Mouse (Mus musculus) ES-E14 (cell line): ENCODE measurements around the gene Hand2. TPM values are rescaled to one million over a fixed set of nuclear protein-coding genes. Genes with fewer than 3 reads are reported as not detected.

Experiments used
- DNase-seq: peaks from one replicate; pipeline ENCODE4 v3.0.0-alpha.2; 2013; ENCODE audit warnings: low read depth, low spot score
- H3K27ac ChIP-seq: 2 replicates; pipeline ENCODE4 v1.5.1; 2012; ENCODE audit warnings: low read depth, mild to moderate bottlenecking, low read length, moderate library complexity, mixed read lengths; ENCODE audit not compliant: poor library complexity, insufficient read depth, severe bottlenecking
- H3K36me3 ChIP-seq: 2 replicates; pipeline ENCODE4 v1.6.1; 2012; ENCODE audit warnings: mild to moderate bottlenecking, low read length, moderate library complexity, mixed read lengths; ENCODE audit not compliant: control insufficient read depth, poor library complexity, insufficient read depth, severe bottlenecking
- H3K4me1 ChIP-seq, 2 experiments: fragments of 150-350 bp in 1 of 2; sonication (generic) in 1 of 2; 2 replicates each; pipeline ENCODE4 v1.6.1; 2012; ENCODE audit warnings: low read length in 2 of 2, mild to moderate bottlenecking in 1 of 2, mixed read lengths in 1 of 2; ENCODE audit not compliant: control insufficient read depth in 2 of 2, insufficient read depth in 2 of 2, poor library complexity in 1 of 2
- H3K4me3 ChIP-seq, 2 experiments: fragments of 150-350 bp in 1 of 2; sonication (generic) in 1 of 2; 2 replicates each; pipeline ENCODE4 v1.5.1; 2012; ENCODE audit warnings: low read length in 2 of 2, low read depth in 1 of 2, mild to moderate bottlenecking in 1 of 2, mixed read lengths in 1 of 2; ENCODE audit not compliant: insufficient read depth in 1 of 2, poor library complexity in 1 of 2, severe bottlenecking in 1 of 2
- H3K9ac ChIP-seq: 2 replicates; pipeline ENCODE4 v1.6.1; 2012; ENCODE audit warnings: low read depth, mild to moderate bottlenecking, low read length, mixed read lengths; ENCODE audit not compliant: poor library complexity, insufficient read depth, severe bottlenecking
- H3K9me3 ChIP-seq: fragments of 150-350 bp; sonication (generic); 2 replicates; pipeline ENCODE4 v1.6.1; 2012; ENCODE audit warnings: low read depth, mild to moderate bottlenecking, low read length; ENCODE audit not compliant: control insufficient read depth, insufficient read depth
- CHD2 ChIP-seq: IDR thresholded peaks from 2 replicates; pipeline ENCODE4 v1.6.1; 2014; ENCODE audit warnings: mild to moderate bottlenecking, low read depth, low read length, inconsistent platforms
- HCFC1 ChIP-seq: IDR thresholded peaks from 2 replicates; pipeline ENCODE4 v1.6.1; 2012; ENCODE audit warnings: low read length, inconsistent platforms, borderline replicate concordance; ENCODE audit not compliant: insufficient read depth
- MAFK ChIP-seq: IDR thresholded peaks from 2 replicates; pipeline ENCODE4 v1.6.1; 2014; ENCODE audit warnings: mild to moderate bottlenecking, low read depth, low read length, inconsistent platforms; ENCODE audit not compliant: insufficient read depth
- ZC3H11A ChIP-seq: IDR thresholded peaks from 2 replicates; pipeline ENCODE4 v1.6.1; 2012; ENCODE audit warnings: low read depth, mild to moderate bottlenecking, inconsistent platforms, low read length, borderline replicate concordance
- ZNF384 ChIP-seq: IDR thresholded peaks from 2 replicates; pipeline ENCODE4 v1.6.1; 2012; ENCODE audit warnings: low read depth, low read length, inconsistent platforms
- in situ Hi-C, 2 experiments: fragments of 600-800 bp; cut with MboI; formaldehyde crosslinking; loops; one replicate each; pipeline ENCODE4 v1.15.1; 2025; ENCODE audit warnings: low sequenced_read_pairs in 2 of 2, inconsistent platforms in 1 of 2; ENCODE audit not compliant: unreplicated experiment in 2 of 2
- total RNA-seq: library from RNA; depleted of rRNA; stranded (reverse); fragments of 300-350 nt; gene quantifications from 2 replicates; pipeline ENCODE4 v1.2.3, GENCODE M21; 2012

The Hand2 gene
- total RNA-seq, 1 experiment, result 0.18 TPM

- Histone ChIP-seq H3K9ac (no peak overlapping the region), H3K27ac (no peak overlapping the region), H3K9me3 (no peaks in the 10 kb centered on the region), H3K4me3 (no peak overlapping the region), H3K36me3 (no peaks in the 10 kb centered on the region), H3K4me1 (peaks cover 0 to 4% of the 10 kb centered on the region in 2 experiments; a peak in 2 of 4 replicates)
- TF ChIP-seq HCFC1, result no peak
- in situ Hi-C loops, result no loop called here
- DNase-seq, result no peak
These were observed 2.5 kb downstream of the Hand2 start for GRCm38 (mm10) chr8:57322961-57323941.

- Histone ChIP-seq H3K27ac (no peak overlapping the region), H3K36me3 (no peaks in the 10 kb centered on the region), H3K9me3 (no peaks in the 10 kb centered on the region), H3K4me3 (no peak overlapping the region), H3K9ac (no peak overlapping the region), H3K4me1 (peaks cover 0 to 4% of the 10 kb centered on the region in 2 experiments; a peak in 2 of 4 replicates)
- no peak for TF ChIP-seq CHD2
- TF ChIP-seq ZC3H11A, result no peak
- no peak for TF ChIP-seq MAFK
- TF ChIP-seq HCFC1, result no peak
- TF ChIP-seq ZNF384, result no peak
- in situ Hi-C loops, result no loop called here
- no peak for DNase-seq
These were observed 3.3 kb downstream of the Hand2 start for GRCm38 (mm10) chr8:57324091-57324490.

GRCm38 (mm10) chr8:57324671-57325070, 3.9 kb downstream of the Hand2 start:
- Histone ChIP-seq H3K4me1 (peaks cover 0 to 4% of the 10 kb centered on the region in 2 experiments; a peak in 2 of 4 replicates), H3K9ac (no peak overlapping the region), H3K9me3 (no peaks in the 10 kb centered on the region), H3K36me3 (no peaks in the 10 kb centered on the region), H3K27ac (no peak overlapping the region), H3K4me3 (no peak overlapping the region)
- in situ Hi-C loops, result no loop called here
- TF ChIP-seq ZC3H11A (no peak), HCFC1 (no peak), CHD2 (no peak)
- no peak for DNase-seq

- Histone ChIP-seq H3K36me3 (no peaks in the 10 kb centered on the region), H3K4me1 (peaks cover 0 to 4% of the 10 kb centered on the region in 2 experiments; a peak in 2 of 4 replicates), H3K27ac (no peak overlapping the region), H3K4me3 (no peak overlapping the region), H3K9ac (no peak overlapping the region), H3K9me3 (no peaks in the 10 kb centered on the region)
- in situ Hi-C loops, result no loop called here
- no peak for DNase-seq
- TF ChIP-seq MAFK (no peak), HCFC1 (no peak), ZNF384 (no peak), CHD2 (no peak), ZC3H11A (no peak)
These were observed 4.5 kb downstream of the Hand2 start for GRCm38 (mm10) chr8:57325111-57325891.
